Mouse (Mus musculus) v-Abl transformed pro-B cells (cell line): ENCODE results near the gene Pak2.
"Not testable (repeated sequence)": the region's sequence is repeated elsewhere in the genome, so short reads cannot be mapped to it uniquely, and the experiment has no call there.

ENCODE experiments used
- in situ Hi-C, 2 experiments: fragments of 400-800 bp; cut with MboI; formaldehyde crosslinking; loops; one replicate each; pipeline ENCODE4 v1.15.1; 2025; ENCODE audit not compliant: unreplicated experiment in 2 of 2

Pak2 gene

GRCm38 (mm10) chr16:32099638-32100150, 20.6 kb upstream of the Pak2 start, which contains the start of the genes Pigx and Cep19:
Pigx (minus strand) TSS chr16:32099740.
Cep19 (plus strand) TSS chr16:32099800.
- in situ Hi-C loops = loop anchor here (5.0 to 25.0 kb wide), 3 partner anchors 52 to 363 kb away; partner anchors contain the start of genes 0610012G03Rik (in 1 of the 2) and Ncbp2 (in 1 of the 2)

GRCm38 (mm10) chr16:32098897-32099637, 19.9 kb upstream of the Pak2 start:
- in situ Hi-C loops = loop anchor here in 1 of 2 experiments (5.0 kb wide), 1 partner anchor 52 kb away; no protein-coding TSS in a partner anchor

- in situ Hi-C loops = loop anchor here in 1 of 2 experiments (5.0 kb wide), 1 partner anchor 50 kb away; no protein-coding TSS in a partner anchor
Measured at GRCm38 (mm10) chr16:32097757-32098156, 18.6 kb upstream of the Pak2 start.

DNA sequence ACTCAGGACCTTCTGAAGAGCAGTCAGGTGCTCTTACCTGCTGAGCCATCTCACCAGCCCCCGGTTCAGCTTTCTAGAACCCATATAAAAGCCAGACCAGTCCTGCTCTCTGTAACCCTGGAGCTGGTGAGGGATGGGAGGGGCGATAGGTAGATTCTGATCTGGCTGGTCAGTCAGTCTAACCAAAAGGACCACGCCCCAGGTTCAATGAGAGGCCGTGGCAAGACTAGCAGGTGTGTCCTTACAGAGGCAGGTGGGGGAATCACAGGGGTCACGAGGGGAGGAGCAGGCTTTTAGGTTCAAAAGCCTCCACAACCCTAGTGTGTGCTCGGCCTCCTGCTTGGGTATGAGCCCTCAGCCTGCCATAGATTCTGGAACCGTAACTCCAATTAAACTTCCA, 12.3 kb upstream of the Pak2 start:
- in situ Hi-C loops = no loop called here

- in situ Hi-C loops = no loop called here
Measured at GRCm38 (mm10) chr16:32087629-32088443, 8.7 kb upstream of the Pak2 start.

- in situ Hi-C loops = no loop called here
Measured at GRCm38 (mm10) chr16:32078408-32078990, 643 bp downstream of the Pak2 start.

DNA sequence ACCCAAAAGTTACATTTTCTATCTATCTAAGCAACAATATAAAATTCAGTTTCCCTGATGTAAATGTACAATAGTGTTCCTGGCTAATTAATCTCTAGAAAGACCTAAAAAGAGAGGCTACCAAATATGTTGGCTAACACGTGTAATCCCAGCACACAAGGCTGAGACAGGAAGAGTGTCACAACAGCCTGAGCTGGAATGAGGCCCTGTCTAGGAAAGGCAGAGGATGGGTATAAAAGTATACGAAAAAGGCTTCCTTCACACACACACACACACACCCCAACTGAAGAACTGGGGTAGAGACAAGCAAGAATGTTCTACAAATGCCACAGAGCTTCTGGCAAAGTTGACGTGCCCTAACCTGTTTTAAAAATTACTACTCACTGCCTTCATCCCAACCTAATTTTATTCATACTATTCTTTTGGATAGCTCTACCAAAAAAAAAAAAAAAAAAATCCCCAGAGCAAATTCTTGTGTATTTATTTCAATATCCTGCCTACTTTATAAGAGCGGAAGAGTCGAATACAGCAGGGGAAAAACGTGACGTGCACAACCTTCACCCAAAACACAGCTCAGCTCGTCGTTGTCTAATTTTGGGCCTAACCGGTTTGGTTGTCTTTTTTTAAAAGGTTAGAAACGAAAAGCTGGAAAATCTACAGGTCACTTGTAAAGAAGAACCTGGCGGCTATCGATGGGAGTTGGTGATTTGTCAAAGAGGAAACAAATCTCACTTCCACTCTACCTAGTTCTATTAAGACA, 1.3 kb downstream of the Pak2 start:
- in situ Hi-C loops = no loop called here

DNA sequence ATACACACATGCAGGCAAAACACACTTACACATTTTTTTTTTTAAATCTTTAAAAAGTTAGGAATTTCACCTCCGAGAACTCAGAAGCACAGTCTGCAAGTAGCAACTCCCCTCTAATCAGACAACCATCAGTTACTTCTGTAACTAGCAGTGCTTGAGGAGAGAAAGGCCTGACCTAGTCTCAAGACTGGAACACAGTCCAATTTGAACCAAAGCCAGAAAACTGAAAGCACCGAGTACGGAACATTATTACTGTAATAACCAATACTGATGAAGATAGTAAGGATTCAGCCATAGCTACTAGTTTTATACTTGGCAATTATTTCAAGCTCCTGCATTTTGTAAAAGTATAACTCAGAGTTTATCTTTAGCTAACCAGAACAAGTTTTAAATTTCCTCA, 2.7 kb downstream of the Pak2 start:
- in situ Hi-C loops = no loop called here

GRCm38 (mm10) chr16:32075762-32076161, 3.4 kb downstream of the Pak2 start:
- in situ Hi-C loops = no loop called here

DNA sequence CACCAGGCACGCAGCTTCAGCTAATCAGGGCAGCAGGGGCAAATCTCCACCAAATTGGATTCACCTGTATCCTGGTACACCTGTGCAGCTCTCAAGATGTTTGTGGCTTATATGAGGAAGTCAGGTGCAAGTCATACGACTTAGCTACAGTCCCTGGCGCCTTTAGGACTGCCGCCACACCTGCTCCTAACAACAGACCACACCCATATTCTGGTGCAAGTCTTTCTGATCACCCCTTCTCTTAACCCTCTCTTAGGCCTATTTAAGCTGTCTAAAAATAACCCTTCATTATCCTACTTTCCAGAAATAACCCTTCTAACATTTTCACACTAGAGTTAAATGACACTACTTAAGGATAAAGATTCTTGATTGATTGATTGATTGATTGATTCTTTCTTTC, 9.1 kb downstream of the Pak2 start:
- in situ Hi-C loops = not testable (repeated sequence)

- in situ Hi-C loops = no loop called here
Measured at GRCm38 (mm10) chr16:32068389-32069300, 10.5 kb downstream of the Pak2 start.

DNA sequence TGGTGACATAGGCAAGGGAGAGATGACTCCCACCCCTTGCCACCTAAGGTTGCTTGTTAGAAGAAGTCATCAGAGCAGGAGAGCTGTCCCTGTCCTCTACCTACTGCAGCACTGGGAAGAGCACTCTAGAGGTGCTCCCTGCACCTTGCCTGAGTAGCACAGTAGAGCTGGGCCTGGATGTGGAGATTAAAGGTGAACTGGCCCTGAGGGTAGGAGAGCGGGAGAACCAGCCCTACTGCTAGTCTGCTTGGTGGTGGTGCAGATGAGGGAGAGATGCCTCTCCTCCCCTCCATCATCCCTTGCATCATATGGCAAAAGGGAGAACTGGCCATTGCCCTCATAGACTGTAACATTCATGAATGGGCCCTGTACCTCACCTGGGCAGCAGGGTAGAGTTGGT, 12.2 kb downstream of the Pak2 start:
- in situ Hi-C loops = no loop called here

- in situ Hi-C loops = no loop called here
Measured at GRCm38 (mm10) chr16:32063900-32064299, 15.2 kb downstream of the Pak2 start.

DNA sequence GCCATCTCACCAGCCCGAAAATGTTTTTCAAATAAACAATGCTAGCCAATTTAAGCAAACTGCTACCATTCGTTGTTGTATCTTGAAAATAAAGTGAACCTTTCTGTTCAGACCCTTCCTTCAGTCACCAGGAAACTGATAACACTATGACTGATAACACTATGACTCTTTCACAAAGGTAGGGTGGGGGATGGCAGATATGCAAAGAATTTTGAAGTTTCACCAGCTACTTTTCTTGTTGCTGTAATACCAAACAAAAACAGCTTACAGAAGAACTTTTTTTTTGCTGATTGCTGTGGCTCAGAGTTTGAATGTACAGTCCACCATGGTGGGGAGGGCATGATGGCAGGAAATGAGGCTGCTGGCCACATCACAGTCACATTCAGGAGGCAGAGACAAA, 16.9 kb downstream of the Pak2 start:
- in situ Hi-C loops = no loop called here

DNA sequence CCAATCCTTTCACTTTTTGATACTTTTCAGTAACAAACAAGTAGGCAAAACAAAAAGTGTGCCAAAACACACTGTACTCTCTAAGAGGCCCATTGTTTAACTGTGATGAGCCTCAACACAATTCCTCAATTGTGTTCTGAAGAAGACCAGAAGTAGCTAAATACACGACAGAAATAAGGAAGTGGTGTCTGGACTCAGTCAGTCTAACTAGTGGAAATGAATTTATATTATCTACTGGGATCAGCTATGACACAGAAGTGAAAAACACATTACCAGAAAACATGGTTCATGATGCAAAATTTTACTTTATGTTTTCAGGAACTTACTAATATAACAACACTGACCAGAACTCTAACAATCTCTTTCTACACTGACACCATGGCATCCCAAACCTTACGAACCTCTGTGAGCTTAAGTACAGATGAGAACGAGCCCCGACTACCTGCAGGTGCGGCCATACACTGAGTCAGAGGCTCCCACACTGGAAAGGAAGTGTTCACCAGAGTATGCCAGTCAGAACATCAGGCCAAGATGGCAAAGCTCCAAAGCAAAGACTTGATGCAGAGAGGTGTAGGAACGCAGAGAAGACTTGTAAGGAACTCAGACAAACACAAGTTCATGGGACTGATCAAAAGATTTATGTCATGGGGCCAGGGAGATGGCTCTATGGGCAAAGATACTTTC, 19.2 kb downstream of the Pak2 start:
- in situ Hi-C loops = no loop called here

DNA sequence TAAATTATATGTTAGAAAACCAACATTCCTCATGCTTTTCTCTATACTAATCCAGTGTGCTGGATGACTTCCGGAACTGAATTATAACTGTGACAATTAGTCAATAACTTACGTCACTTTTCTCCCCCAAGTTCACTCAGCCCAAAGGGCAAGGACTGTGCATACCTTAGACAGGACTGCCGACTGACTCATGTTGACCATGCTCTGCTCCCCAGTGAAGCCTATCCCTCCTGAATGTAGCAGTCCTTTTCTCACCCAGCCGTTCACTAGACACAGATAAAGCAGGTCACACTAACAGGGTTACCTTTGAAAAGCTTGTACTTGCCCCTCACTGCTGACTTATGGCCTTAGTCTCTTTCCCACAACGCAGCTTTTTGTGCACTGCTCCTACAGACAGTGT, 20.3 kb downstream of the Pak2 start:
- in situ Hi-C loops = no loop called here

GRCm38 (mm10) chr16:32042367-32042766, 36.8 kb downstream of the Pak2 start:
- in situ Hi-C loops = no loop called here

GRCm38 (mm10) chr16:32019678-32020077, 59.5 kb downstream of the Pak2 start:
- in situ Hi-C loops = no loop called here

GRCm38 (mm10) chr16:32010330-32010729, 68.8 kb downstream of the Pak2 start:
- in situ Hi-C loops = no loop called here
